Mouse (Mus musculus): ENCODE measurements around the gene Pla2g15.

- TF ChIP-seq CTCF (IDR thresholded peaks at IDR 0.05; ENCODE audit: extremely low read depth, insufficient read length, insufficient replicate concordance, low read depth, low read length) (no peak), POLR2A (IDR thresholded peaks at IDR 0.05; ENCODE audit: low read depth, low read length) (no peak)
These were observed 2.2 kb upstream of the Pla2g15 start for GRCm38 (mm10) chr8:106147868-106148565.
